Mouse (Mus musculus): ENCODE results near the gene Cgas. TPM values are rescaled to one million over a fixed set of nuclear protein-coding genes. Genes with fewer than 3 reads are reported as not detected.

Cgas gene
- polyA plus RNA-seq, 1 experiment from 2014 or later = 0.98 TPM

DNA sequence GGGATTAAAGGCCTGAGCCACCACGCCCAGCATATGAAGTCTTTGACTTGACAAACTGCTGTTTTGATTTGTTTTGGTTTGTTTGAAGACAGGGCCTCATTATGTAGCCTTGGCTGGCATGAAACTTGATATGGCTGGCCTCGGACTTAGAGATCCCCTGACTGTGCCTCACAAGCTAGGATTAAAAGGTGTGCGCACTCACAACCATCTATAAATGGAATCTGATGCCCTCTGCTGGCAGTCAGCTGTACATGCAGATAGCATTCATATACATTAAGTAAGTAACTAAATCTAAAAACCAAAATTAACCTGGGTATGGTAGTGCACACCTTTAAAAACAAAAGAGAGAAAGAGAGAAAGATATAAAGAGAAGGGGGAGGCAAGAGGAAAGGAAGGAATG lies 57.1 kb downstream of the Cgas start:
- H3K4me3 ChIP-seq (replicated peaks) = no peak overlapping the region
- H3K4me1 ChIP-seq (replicated peaks) = no peaks in the 10 kb centered on the region
- H3K9me3 ChIP-seq (replicated peaks) = no peaks in the 10 kb centered on the region
- H3K4me2 ChIP-seq = no peak overlapping the region
- WGBS (ENCODE audit: insufficient replicate concordance) = 36% methylated on average over 3 of the region's 3 CpGs
- no peak for ATAC-seq (ENCODE audit: insufficient read depth)
- H3K36me3 ChIP-seq (replicated peaks) = no peaks in the 10 kb centered on the region
- H3K9ac ChIP-seq = no peak overlapping the region
- H3K27me3 ChIP-seq = peaks cover 3% of the 10 kb centered on the region; the same call in 1 of the 2 replicates
- no peak overlapping the region for H3K27ac ChIP-seq (replicated peaks)

Small RNAs within 50 kb of the gene (microRNA-seq; reads per million reads assigned to microRNA genes)
- gene Gm26377 = not detected

Other genes with a start within 250 kb of the Cgas start
- gene Gsta1, start 212.6 kb downstream of the Cgas start, polyA plus RNA-seq (2015; fragmentation: Nextera tagmentation; extraction: Ambion mirVana) = not detected in 2 replicates
- gene Gm3776, start 186.1 kb downstream of the Cgas start, polyA plus RNA-seq (2015; fragmentation: Nextera tagmentation; extraction: Ambion mirVana) = 0.26 and 0.36 TPM in 2 replicates
- gene Gm10639, start 153.3 kb downstream of the Cgas start, polyA plus RNA-seq (2015; fragmentation: Nextera tagmentation; extraction: Ambion mirVana) = not detected in 2 replicates
- gene Omt2a, start 128.4 kb downstream of the Cgas start, polyA plus RNA-seq (2015; fragmentation: Nextera tagmentation; extraction: Ambion mirVana) = not detected in 2 replicates
- gene Omt2b, start 115.6 kb downstream of the Cgas start, polyA plus RNA-seq (2015; fragmentation: Nextera tagmentation; extraction: Ambion mirVana) = not detected in 2 replicates
- 0.23 and 0.51 TPM in 2 replicates for gene Gsta2, start 87.4 kb downstream of the Cgas start, polyA plus RNA-seq (2015; fragmentation: Nextera tagmentation; extraction: Ambion mirVana)
- gene Dppa5a, start 75.1 kb downstream of the Cgas start, polyA plus RNA-seq (2015; fragmentation: Nextera tagmentation; extraction: Ambion mirVana) = not detected in 2 replicates
- 0.03 and 0.08 TPM in 2 replicates for gene Ooep, start 64.5 kb downstream of the Cgas start, polyA plus RNA-seq (2015; fragmentation: Nextera tagmentation; extraction: Ambion mirVana)
- gene Ddx43, start 47.5 kb downstream of the Cgas start, polyA plus RNA-seq (2015; fragmentation: Nextera tagmentation; extraction: Ambion mirVana) = not detected in 2 replicates
- gene Mto1, start 5.0 kb upstream of the Cgas start, polyA plus RNA-seq (2015; fragmentation: Nextera tagmentation; extraction: Ambion mirVana) = 19.6 and 19.8 TPM in 2 replicates
- gene Gm17324, start 5.5 kb upstream of the Cgas start, polyA plus RNA-seq (2015; fragmentation: Nextera tagmentation; extraction: Ambion mirVana) = 0.45 and 0.68 TPM in 2 replicates
- gene Eef1a1, start 45.9 kb upstream of the Cgas start, polyA plus RNA-seq (2015; fragmentation: Nextera tagmentation; extraction: Ambion mirVana) = 2,003 and 2,036 TPM in 2 replicates
- gene Slc17a5, start 144.8 kb upstream of the Cgas start, polyA plus RNA-seq (2015; fragmentation: Nextera tagmentation; extraction: Ambion mirVana) = 4.2 and 4.7 TPM in 2 replicates
- gene Cd109, start 172.3 kb upstream of the Cgas start, polyA plus RNA-seq (2015; fragmentation: Nextera tagmentation; extraction: Ambion mirVana) = 0.08 and 0.17 TPM in 2 replicates

Measured in liver, embryonic 15.5 days (tissue).